Mouse (Mus musculus): ENCODE measurements around the gene Etfb.
A peak's percentile ranks its signal among the peaks of the same experiment; 100 is the strongest.

Etfb gene

DNA sequence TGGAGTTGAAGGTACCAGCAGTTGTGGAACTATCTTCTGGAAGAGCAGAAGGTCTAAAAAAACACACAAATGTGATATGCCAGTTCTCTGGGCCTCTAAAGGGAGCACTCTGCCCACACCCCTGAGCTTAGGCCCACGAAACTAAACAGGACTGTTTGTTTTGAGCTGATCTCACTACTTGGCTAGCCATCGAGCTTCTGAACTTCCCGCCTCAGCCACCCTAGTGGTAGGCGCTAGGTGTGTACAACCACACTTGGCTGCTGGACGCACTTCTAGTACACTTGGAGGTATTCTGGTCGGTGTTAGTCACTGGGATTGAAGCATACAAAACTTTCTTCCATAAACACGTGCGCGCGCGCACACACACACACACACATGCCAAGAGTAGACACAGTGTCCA lies 7.8 kb downstream of the Etfb start:
- DNase-seq, result no peak

DNA sequence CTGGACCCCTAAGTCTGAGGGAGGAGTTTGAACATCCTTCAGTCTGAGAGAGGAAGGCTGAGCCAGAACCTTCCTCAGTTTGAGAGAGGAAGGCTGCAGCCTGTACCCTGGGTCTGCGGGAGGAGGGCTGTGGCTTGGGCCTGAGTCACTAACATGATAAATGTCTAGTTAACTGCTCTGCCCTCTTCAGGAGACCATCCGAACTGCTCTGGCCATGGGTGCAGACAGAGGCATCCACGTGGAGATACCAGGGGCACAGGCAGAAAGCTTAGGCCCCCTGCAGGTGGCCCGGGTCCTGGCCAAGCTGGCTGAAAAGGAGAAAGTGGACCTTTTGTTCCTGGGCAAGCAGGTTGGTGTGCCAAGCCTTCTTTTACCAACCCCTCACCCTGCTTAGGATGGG lies 8.7 kb downstream of the Etfb start:
- no peak for DNase-seq

- no peak for DNase-seq
These were observed 9.9 kb downstream of the Etfb start for GRCm38 (mm10) chr7:43453599-43454355.

- no peak for DNase-seq
These were observed 10.5 kb downstream of the Etfb start for GRCm38 (mm10) chr7:43454371-43454770.

DNA sequence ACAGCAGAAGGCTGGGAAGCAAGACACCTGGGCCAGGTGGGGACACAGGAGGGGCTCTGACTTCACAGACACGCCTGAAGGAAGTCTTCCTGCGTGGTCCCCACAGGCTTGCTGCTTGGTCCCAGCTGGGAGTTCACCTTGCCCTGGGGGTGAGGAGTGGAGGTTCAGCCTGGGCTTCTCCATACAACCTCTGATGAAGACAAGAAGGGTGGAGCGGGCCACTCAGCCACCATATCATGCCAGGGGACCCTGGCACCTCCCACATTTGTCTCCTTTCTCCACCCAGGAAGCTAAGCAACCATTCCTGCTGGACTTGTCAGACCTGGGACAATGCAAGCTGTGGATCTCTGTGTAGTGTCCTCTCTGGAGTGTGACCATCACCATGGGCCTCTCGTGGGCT lies 19.0 kb downstream of the Etfb start, which contains the start of gene Vsig10l:
Gene Vsig10l (plus strand): TSS at position 301 of the 400 bp plus-strand sequence.
- DNase-seq, result no peak

DNA sequence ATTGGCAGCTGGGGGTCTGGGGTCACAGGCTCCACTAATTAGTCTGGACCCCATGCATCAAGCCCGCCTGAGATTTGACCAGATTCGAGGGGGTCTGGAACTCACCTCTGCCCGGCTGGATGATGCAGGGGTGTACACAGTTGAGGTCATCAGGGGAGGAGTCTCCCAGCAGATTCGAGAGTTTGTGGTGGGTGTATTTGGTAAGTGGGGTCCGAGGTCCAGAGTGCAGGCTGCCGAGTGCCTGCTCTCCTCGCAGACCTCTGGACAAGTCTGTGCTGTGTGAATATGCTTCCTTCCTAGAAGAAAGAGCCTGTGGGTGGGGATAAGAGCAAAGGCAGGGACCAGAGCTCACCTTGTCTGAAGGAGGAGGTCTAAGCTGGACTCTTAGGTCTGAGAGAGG lies 20.1 kb downstream of the Etfb start:
- no peak for DNase-seq

DNA sequence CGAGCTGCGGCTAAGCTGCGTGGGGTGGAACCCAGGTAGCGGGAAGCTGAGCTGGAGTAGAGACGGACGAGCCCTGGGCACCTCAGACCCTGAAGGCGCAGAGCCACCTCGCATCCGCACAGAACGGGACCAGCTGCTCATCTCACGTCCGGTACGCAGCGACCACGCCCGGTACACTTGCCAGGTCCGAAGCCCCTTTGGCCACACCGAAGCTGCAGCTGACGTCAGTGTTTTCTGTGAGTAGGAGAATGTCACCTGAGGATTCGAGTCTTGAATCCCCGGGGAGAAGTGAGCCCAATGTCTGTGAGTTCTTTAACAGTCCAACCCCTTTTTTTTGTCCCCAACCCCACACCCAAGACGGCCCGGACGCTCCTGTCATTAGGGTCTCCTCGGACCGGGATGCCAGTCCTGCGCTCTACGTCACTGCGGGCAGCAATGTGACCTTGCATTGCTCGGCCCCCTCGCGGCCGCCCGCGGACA lies 21.0 kb downstream of the Etfb start:
- no peak for DNase-seq

- peak; percentile 68 to 79 for DNase-seq
These were observed 21.6 kb downstream of the Etfb start for GRCm38 (mm10) chr7:43465344-43466098.

- peak; percentile 82 to 88 for DNase-seq
These were observed 22.3 kb downstream of the Etfb start for GRCm38 (mm10) chr7:43466099-43466694.

DNA sequence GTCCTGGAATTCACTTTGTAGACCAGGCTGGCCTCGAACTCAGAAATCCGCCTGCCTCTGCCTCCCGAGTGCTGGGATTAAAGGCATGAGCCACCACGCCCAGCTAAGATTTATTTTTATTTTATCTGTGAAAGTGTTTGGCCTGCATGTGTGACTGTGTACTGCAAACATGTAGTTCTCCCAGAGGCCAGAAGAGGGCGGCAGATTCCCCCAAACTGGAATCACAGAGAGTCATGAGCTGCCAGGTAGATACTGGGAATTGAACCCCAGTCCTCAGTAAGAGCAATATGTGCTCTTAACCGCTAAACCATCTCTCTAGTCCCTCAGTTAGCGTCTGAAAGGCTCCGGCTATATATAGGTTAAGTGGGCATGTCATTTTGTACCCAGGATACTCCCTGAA lies 26.5 kb downstream of the Etfb start:
- DNase-seq, result peak; percentile 42 to 49

GRCm38 (mm10) chr7:43475706-43476105 lies 31.8 kb downstream of the Etfb start:
- no peak for DNase-seq

- no peak for DNase-seq
These were observed 32.5 kb downstream of the Etfb start for GRCm38 (mm10) chr7:43476376-43476775.

- no peak for DNase-seq
These were observed 37.3 kb downstream of the Etfb start for GRCm38 (mm10) chr7:43481191-43481590.

- peak in 1 of 2 experiments; percentile 38 for DNase-seq
These were observed 38.3 kb downstream of the Etfb start for GRCm38 (mm10) chr7:43482090-43482716.

GRCm38 (mm10) chr7:43483236-43483635 lies 39.4 kb downstream of the Etfb start:
- DNase-seq, result no peak

DNA sequence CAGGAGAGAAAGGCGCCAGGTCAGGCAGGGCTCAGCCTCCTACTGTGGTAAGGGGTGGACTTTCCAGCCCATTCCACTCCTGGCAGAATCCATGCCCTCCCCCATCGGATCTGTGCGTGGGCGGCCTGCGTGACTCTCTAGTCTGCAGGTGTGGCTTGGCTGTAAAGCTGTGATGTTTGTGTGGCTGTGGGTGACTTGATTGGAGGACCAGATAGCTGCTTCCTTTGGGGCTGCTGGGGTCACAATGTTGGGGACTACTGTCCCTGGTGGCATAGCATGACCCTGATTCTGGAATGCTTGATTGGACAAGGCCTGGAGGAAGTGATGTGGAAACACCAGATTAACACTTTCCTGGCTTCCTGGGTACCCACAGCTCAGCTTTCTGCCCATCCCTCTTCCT lies 44.8 kb downstream of the Etfb start:
- DNase-seq, result peak; percentile 44 to 47

GRCm38 (mm10) chr7:43489631-43490125 lies 45.8 kb downstream of the Etfb start, which contains the start of gene Iglon5:
TSS of gene Iglon5 (minus strand) at chr7:43490075.
- DNase-seq, result peak; percentile 42 to 66

DNA sequence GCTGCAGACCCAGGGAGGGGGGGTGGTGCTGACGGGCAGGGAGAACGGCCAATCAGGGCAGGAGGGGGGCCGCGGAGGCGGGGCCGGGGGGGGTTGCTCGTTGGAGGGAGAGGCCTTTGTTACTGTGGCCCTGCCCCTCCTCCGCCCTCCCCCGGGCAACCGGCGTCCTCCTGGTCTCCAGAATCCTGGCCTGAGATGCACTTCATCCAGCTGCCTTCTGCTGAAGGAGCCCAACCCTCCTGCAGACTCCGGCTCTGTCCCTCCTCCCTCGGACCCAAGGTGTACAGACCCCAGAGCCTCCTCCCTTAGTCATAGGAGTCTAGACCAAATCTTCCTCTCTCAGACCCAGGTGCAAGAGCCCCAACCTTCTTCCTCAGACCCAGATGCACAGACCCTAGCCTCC lies 46.3 kb downstream of the Etfb start:
- DNase-seq, result peak; percentile 88 to 93

GRCm38 (mm10) chr7:43490861-43491260 lies 47.0 kb downstream of the Etfb start:
- no peak for DNase-seq

GRCm38 (mm10) chr7:43495343-43496021 lies 51.6 kb downstream of the Etfb start:
- DNase-seq, result peak; percentile 78 to 87
